Mouse (Mus musculus): ENCODE measurements at regions not wholly inside any gene's neighbourhood (a gene's known extent, or its start where the extent isn't known, plus 50 kb on each side); places are given as distances from the start of the nearest gene placed in this dataset.

- TF ChIP-seq POLR2A (IDR thresholded peaks at IDR 0.05; ENCODE audit: insufficient read depth, low read depth, low read length) = no peak
- no peak for TF ChIP-seq CTCF (IDR thresholded peaks at IDR 0.05)
- no peak for TF ChIP-seq EP300 (IDR thresholded peaks at IDR 0.05; ENCODE audit: insufficient read depth, low read depth, low read length)
These were observed 699.5 kb downstream of the Cdh11 start for GRCm38 (mm10) chr8:102085927-102086326.

Data from heart, adult 2 months (tissue).